Mouse (Mus musculus): ENCODE data around the gene Hsf4. TPM values are rescaled to one million over a fixed set of nuclear protein-coding genes. Genes with fewer than 3 reads are reported as not detected.

The Hsf4 gene
- polyA plus RNA-seq, 1 experiment from 2014 or later: not detected

- ATAC-seq (ENCODE audit: insufficient read depth, low FRiP score, low TSS enrichment) (0 out of 2 replicates have a peak, but pooled peaks have one; percentile 6), DNase-seq (ENCODE audit: low spot score) (no peak)
- Histone ChIP-seq H3K27ac (ENCODE audit: low read depth, low read length) (no peak overlapping the region), H3K4me1 (ENCODE audit: control insufficient read depth, insufficient read depth, low read length) (peaks cover 8% of the 10 kb centered on the region; the same call in 1 of the 2 replicates), H3K36me3 (ENCODE audit: control insufficient read depth, insufficient read depth, low read length) (peaks cover 20% of the 10 kb centered on the region), H3K4me3 (ENCODE audit: low read depth, low read length) (no peak overlapping the region), H3K27me3 (ENCODE audit: control insufficient read depth, insufficient read depth, low read length) (no peaks in the 10 kb centered on the region), H3K4me2 (ENCODE audit: low read depth) (no peak overlapping the region), H3K9me3 (ENCODE audit: control insufficient read depth, low read length) (no peaks in the 10 kb centered on the region), H3K9ac (ENCODE audit: low read length) (no peak overlapping the region)
- 86% methylated on average over 9 of the region's 9 CpGs for WGBS
These were observed 35.0 kb downstream of the Hsf4 start for GRCm38 (mm10) chr8:105304325-105305210.

DNA sequence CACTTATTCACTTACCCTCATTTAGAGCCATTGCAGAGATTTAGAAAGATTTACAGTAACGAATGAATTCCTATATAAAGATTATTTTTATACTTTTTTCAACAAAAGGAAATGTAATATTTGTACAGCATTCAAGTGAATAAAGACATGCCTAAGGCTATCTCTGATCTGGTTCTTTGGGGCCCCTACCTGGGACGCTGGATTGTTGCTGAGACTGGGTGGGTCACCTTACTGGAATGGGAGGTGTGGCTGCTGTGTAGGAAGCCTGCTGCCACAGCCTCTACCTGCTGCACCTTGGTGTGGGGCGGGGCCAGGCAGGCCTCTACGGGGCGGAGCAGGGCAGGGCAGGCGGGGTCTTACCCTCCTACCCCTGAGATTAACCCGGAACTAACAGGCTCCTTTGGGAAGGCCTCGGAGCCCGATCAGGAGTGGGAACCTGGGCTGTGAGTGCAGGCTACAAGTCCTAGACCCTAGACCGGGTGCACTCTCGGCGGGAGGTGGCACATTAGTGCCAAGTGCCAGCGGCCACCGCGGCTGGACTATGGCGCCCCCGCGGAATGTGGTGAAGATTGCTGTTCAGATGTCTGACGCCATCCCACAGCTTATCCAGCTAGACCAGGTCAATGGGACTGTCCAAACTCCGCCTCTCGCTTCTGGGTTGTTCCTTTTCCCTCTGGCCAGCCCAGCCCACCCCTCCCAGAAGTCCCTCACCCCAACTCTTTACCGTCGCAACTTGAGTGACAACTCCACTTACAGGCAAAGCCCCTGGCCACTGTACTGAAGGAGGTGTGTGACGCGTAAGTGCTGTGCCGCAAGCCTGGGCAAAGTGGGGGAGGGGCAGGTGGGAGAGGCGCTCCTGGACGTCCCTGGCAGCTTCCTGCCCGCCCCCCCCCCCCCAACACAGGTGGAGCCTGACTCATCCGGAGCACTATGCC lies 35.9 kb downstream of the Hsf4 start, which contains the start of gene Elmo3:
Elmo3 (plus strand) TSS at position 391 of the 935 bp plus-strand sequence.
- Histone ChIP-seq H3K4me2 (ENCODE audit: low read depth) (peak within 1 kb of the TSS; percentile 32), H3K36me3 (ENCODE audit: control insufficient read depth, insufficient read depth, low read length) (peaks cover 17% of the 10 kb centered on the region), H3K27ac (ENCODE audit: low read depth, low read length) (no peak within 1 kb of the TSS), H3K27me3 (ENCODE audit: control insufficient read depth, insufficient read depth, low read length) (no peaks in the 10 kb centered on the region), H3K9me3 (ENCODE audit: control insufficient read depth, low read length) (no peaks in the 10 kb centered on the region), H3K4me3 (ENCODE audit: low read depth, low read length) (peak within 1 kb of the TSS; percentile 8; the same call in 1 of the 2 replicates), H3K4me1 (ENCODE audit: control insufficient read depth, insufficient read depth, low read length) (peaks cover 8% of the 10 kb centered on the region; the same call in 1 of the 2 replicates), H3K9ac (ENCODE audit: low read length) (peak within 1 kb of the TSS; percentile 39; the same call in 1 of the 2 replicates)
- ATAC-seq (ENCODE audit: insufficient read depth, low FRiP score, low TSS enrichment) (peak; percentile 53), DNase-seq (ENCODE audit: low spot score) (peak; percentile 44)
- WGBS: 6% methylated on average over 28 of the region's 30 CpGs

GRCm38 (mm10) chr8:105306146-105306691 lies 36.6 kb downstream of the Hsf4 start:
- no peak for DNase-seq (ENCODE audit: low spot score)
- peaks cover 13% of the 10 kb centered on the region for H3K36me3 ChIP-seq (ENCODE audit: control insufficient read depth, insufficient read depth, low read length)
- H3K4me3 ChIP-seq (ENCODE audit: low read depth, low read length): no peak overlapping the region
- H3K9me3 ChIP-seq (ENCODE audit: control insufficient read depth, low read length): no peaks in the 10 kb centered on the region
- ATAC-seq (ENCODE audit: insufficient read depth, low FRiP score, low TSS enrichment): peak; percentile 17
- peak overlapping the region; percentile 32; the same call in 1 of the 2 replicates for H3K4me2 ChIP-seq (ENCODE audit: low read depth)
- no peak overlapping the region for H3K27ac ChIP-seq (ENCODE audit: low read depth, low read length)
- H3K4me1 ChIP-seq (ENCODE audit: control insufficient read depth, insufficient read depth, low read length): peaks cover 8% of the 10 kb centered on the region; the same call in 1 of the 2 replicates
- WGBS: 48% methylated on average over 5 of the region's 5 CpGs
- H3K27me3 ChIP-seq (ENCODE audit: control insufficient read depth, insufficient read depth, low read length): no peaks in the 10 kb centered on the region
- no peak overlapping the region; the same call in 1 of the 2 replicates for H3K9ac ChIP-seq (ENCODE audit: low read length)

GRCm38 (mm10) chr8:105307670-105308069 lies 38.1 kb downstream of the Hsf4 start:
- Histone ChIP-seq H3K9ac (ENCODE audit: low read length) (no peak overlapping the region), H3K27ac (ENCODE audit: low read depth, low read length) (no peak overlapping the region), H3K9me3 (ENCODE audit: control insufficient read depth, low read length) (no peaks in the 10 kb centered on the region), H3K4me1 (ENCODE audit: control insufficient read depth, insufficient read depth, low read length) (peaks cover 8% of the 10 kb centered on the region; the same call in 1 of the 2 replicates), H3K4me3 (ENCODE audit: low read depth, low read length) (no peak overlapping the region), H3K27me3 (ENCODE audit: control insufficient read depth, insufficient read depth, low read length) (no peaks in the 10 kb centered on the region), H3K4me2 (ENCODE audit: low read depth) (no peak overlapping the region), H3K36me3 (ENCODE audit: control insufficient read depth, insufficient read depth, low read length) (peaks cover 11% of the 10 kb centered on the region)
- 98% methylated on average over 13 of the region's 13 CpGs for WGBS
- no peak for DNase-seq (ENCODE audit: low spot score)
- ATAC-seq (ENCODE audit: insufficient read depth, low FRiP score, low TSS enrichment): no peak

DNA sequence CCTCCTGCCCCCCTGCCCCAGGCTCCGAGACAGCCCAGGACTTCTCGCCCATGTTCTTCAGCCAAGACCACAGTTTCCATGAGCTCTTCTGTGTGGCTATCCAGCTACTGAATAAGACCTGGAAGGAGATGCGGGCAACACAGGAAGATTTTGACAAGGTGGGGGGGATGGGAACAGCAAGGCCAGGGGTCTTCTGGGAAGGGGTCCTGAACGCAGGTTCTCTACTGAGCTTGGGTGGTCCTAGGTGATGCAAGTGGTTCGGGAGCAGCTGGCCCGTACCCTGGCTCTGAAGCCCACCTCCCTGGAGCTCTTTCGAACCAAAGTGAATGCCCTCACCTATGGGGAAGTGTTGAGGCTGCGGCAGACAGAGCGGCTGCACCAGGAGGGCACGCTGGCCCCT lies 38.8 kb downstream of the Hsf4 start:
- no peaks in the 10 kb centered on the region for H3K9me3 ChIP-seq (ENCODE audit: control insufficient read depth, low read length)
- peaks cover 9% of the 10 kb centered on the region for H3K36me3 ChIP-seq (ENCODE audit: control insufficient read depth, insufficient read depth, low read length)
- ATAC-seq (ENCODE audit: insufficient read depth, low FRiP score, low TSS enrichment) (no peak), DNase-seq (ENCODE audit: low spot score) (peak; percentile 8)
- H3K4me2 ChIP-seq (ENCODE audit: low read depth): no peak overlapping the region
- H3K9ac ChIP-seq (ENCODE audit: low read length): no peak overlapping the region
- 90% methylated on average over 10 of the region's 10 CpGs for WGBS
- peaks cover 8% of the 10 kb centered on the region; the same call in 1 of the 2 replicates for H3K4me1 ChIP-seq (ENCODE audit: control insufficient read depth, insufficient read depth, low read length)
- H3K4me3 ChIP-seq (ENCODE audit: low read depth, low read length): no peak overlapping the region
- H3K27ac ChIP-seq (ENCODE audit: low read depth, low read length): no peak overlapping the region
- H3K27me3 ChIP-seq (ENCODE audit: control insufficient read depth, insufficient read depth, low read length): no peaks in the 10 kb centered on the region

GRCm38 (mm10) chr8:105309142-105309847 lies 39.7 kb downstream of the Hsf4 start:
- DNase-seq (ENCODE audit: low spot score) (peak; percentile 7), ATAC-seq (ENCODE audit: insufficient read depth, low FRiP score, low TSS enrichment) (no peak)
- no peaks in the 10 kb centered on the region for H3K27me3 ChIP-seq (ENCODE audit: control insufficient read depth, insufficient read depth, low read length)
- no peak overlapping the region for H3K27ac ChIP-seq (ENCODE audit: low read depth, low read length)
- H3K36me3 ChIP-seq (ENCODE audit: control insufficient read depth, insufficient read depth, low read length): peaks cover 9% of the 10 kb centered on the region
- no peaks in the 10 kb centered on the region for H3K9me3 ChIP-seq (ENCODE audit: control insufficient read depth, low read length)
- H3K4me1 ChIP-seq (ENCODE audit: control insufficient read depth, insufficient read depth, low read length): peaks cover 8% of the 10 kb centered on the region; the same call in 1 of the 2 replicates
- no peak overlapping the region for H3K9ac ChIP-seq (ENCODE audit: low read length)
- 83% methylated on average over 15 of the region's 15 CpGs for WGBS
- no peak overlapping the region for H3K4me2 ChIP-seq (ENCODE audit: low read depth)
- H3K4me3 ChIP-seq (ENCODE audit: low read depth, low read length): no peak overlapping the region

DNA sequence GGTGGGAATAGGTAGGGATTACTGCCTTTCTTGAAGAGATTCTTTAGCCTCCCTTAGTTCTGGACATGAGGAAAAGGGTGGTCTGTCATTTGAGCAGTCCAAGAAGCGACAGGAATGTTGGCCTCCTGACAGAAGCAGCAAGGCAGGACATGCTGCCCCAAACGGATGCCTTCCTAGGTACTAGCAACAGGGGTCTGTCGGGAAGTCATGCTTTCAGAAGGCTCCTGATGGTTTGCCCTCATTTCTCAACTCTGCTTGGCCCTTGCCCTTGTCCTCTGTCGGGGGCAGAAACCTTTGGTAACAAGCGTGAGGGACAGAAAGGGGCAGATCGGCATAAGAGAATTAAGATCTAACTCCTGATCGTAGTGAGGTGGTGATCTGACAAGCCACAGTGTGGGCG lies 40.5 kb downstream of the Hsf4 start:
- Histone ChIP-seq H3K9ac (ENCODE audit: low read length) (no peak overlapping the region), H3K27me3 (ENCODE audit: control insufficient read depth, insufficient read depth, low read length) (no peaks in the 10 kb centered on the region), H3K27ac (ENCODE audit: low read depth, low read length) (no peak overlapping the region), H3K36me3 (ENCODE audit: control insufficient read depth, insufficient read depth, low read length) (peaks cover 15% of the 10 kb centered on the region), H3K9me3 (ENCODE audit: control insufficient read depth, low read length) (no peaks in the 10 kb centered on the region), H3K4me1 (ENCODE audit: control insufficient read depth, insufficient read depth, low read length) (peaks cover 8% of the 10 kb centered on the region; the same call in 1 of the 2 replicates), H3K4me3 (ENCODE audit: low read depth, low read length) (no peak overlapping the region), H3K4me2 (ENCODE audit: low read depth) (no peak overlapping the region)
- 85% methylated on average over 8 of the region's 8 CpGs for WGBS
- ATAC-seq (ENCODE audit: insufficient read depth, low FRiP score, low TSS enrichment): no peak
- DNase-seq (ENCODE audit: low spot score): no peak

DNA sequence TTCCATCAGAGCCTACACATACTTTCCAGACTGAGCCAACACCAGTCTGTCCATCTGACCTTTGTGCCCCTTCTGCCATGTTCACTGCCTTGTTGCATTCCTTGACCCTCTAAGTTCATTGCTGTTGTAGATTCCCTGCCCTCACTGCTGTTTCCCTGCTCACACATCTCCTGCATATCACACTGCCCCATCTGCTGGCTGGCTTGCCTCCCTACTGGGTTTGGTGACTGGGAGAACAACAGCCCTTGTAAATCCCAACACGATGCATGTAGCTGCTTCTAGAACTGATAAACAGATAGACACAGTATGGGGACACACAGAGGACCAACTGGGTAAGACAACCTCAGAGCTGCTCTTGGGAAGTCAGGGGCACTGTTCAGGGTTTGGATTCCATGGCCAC lies 42.1 kb downstream of the Hsf4 start:
- H3K4me1 ChIP-seq (ENCODE audit: control insufficient read depth, insufficient read depth, low read length): no peaks in the 10 kb centered on the region
- 89% methylated on average over 1 of the region's 1 CpGs for WGBS
- no peaks in the 10 kb centered on the region for H3K27me3 ChIP-seq (ENCODE audit: control insufficient read depth, insufficient read depth, low read length)
- H3K9ac ChIP-seq (ENCODE audit: low read length): no peak overlapping the region
- H3K4me2 ChIP-seq (ENCODE audit: low read depth): no peak overlapping the region
- peaks cover 20% of the 10 kb centered on the region for H3K36me3 ChIP-seq (ENCODE audit: control insufficient read depth, insufficient read depth, low read length)
- no peak overlapping the region for H3K27ac ChIP-seq (ENCODE audit: low read depth, low read length)
- no peaks in the 10 kb centered on the region for H3K9me3 ChIP-seq (ENCODE audit: control insufficient read depth, low read length)
- H3K4me3 ChIP-seq (ENCODE audit: low read depth, low read length): no peak overlapping the region
- ATAC-seq (ENCODE audit: insufficient read depth, low FRiP score, low TSS enrichment) (no peak), DNase-seq (ENCODE audit: low spot score) (no peak)

Data from neural tube, embryonic 11.5 days (tissue).